Mouse (Mus musculus): ENCODE results near the gene Pls1. TPM values are rescaled to one million over a fixed set of nuclear protein-coding genes. Genes with fewer than 3 reads are reported as not detected.

The Pls1 gene
- total RNA-seq, 2 experiments from 2014 or later, result 9.2 to 12.3 TPM

- Histone ChIP-seq H3K27ac (no peak overlapping the region), H3K4me3 (no peak overlapping the region)
- no peak for DNase-seq (ENCODE audit: low spot score in 2 of 2)
- TF ChIP-seq CTCF (conservative IDR thresholded peaks at IDR 0.05), result no peak
Measured at GRCm38 (mm10) chr9:95744845-95745613, 100.1 kb downstream of the Pls1 start.

- Histone ChIP-seq H3K27ac (no peak overlapping the region), H3K4me3 (no peak overlapping the region)
- DNase-seq (ENCODE audit: low spot score in 2 of 2), result no peak
- peak; percentile 67 for TF ChIP-seq CTCF (conservative IDR thresholded peaks at IDR 0.05)
Measured at GRCm38 (mm10) chr9:95736238-95736637, 108.9 kb downstream of the Pls1 start.

DNA sequence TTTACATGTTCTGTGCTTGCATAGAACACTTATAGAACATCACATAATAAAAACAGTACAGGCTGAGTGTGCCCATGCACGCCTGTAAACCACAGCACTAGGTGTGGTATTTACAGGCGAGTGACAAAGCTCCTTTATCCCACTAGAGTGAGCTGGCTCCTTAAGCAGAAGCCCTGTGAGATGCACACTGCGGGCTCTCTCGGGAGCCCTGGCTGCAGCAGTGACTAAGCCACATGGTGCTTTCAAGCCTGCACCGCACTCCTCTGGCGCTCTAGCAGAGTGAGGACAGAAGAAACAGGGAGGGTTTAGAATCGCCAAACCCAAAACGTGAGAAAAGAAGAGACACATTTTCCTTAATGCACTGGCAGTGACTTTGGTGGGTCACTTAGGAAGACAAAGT, 132.5 kb downstream of the Pls1 start:
- TF ChIP-seq CTCF (conservative IDR thresholded peaks at IDR 0.05), result no peak
- no peak overlapping the region for H3K27ac ChIP-seq
- H3K4me3 ChIP-seq, result no peak overlapping the region
- DNase-seq (ENCODE audit: low spot score in 2 of 2), result no peak

GRCm38 (mm10) chr9:95708943-95709342, 136.2 kb downstream of the Pls1 start:
- TF ChIP-seq CTCF (conservative IDR thresholded peaks at IDR 0.05), result peak; percentile 57
- DNase-seq (ENCODE audit: low spot score in 2 of 2), result no peak
- no peak overlapping the region for H3K4me3 ChIP-seq
- no peak overlapping the region for H3K27ac ChIP-seq

- no peak for TF ChIP-seq CTCF (conservative IDR thresholded peaks at IDR 0.05)
- no peak for DNase-seq (ENCODE audit: low spot score in 2 of 2)
- no peak overlapping the region for H3K27ac ChIP-seq
- H3K4me3 ChIP-seq, result no peak overlapping the region
Measured at GRCm38 (mm10) chr9:95705371-95705770, 139.7 kb downstream of the Pls1 start.

- Histone ChIP-seq H3K27ac (peak overlapping the region; percentile 29; the same call in 1 of the 2 replicates), H3K4me3 (no peak overlapping the region)
- DNase-seq (ENCODE audit: low spot score in 2 of 2), result no peak
- TF ChIP-seq CTCF (conservative IDR thresholded peaks at IDR 0.05), result no peak
Measured at GRCm38 (mm10) chr9:95704078-95704477, 141.0 kb downstream of the Pls1 start.

Other genes with a start within 250 kb of the Pls1 start
- 1 to 10 TPM; 2.9 to 3.0 TPM for gene Pcolce2, start 207.7 kb downstream of the Pls1 start, total RNA-seq (2021)
- gene Trpc1, start 94.9 kb downstream of the Pls1 start, total RNA-seq (2021), result 10 to 100 TPM; 45.2 to 49.2 TPM
- 10 to 100 TPM; 11.8 to 13.4 TPM for gene Atr, start 12.3 kb upstream of the Pls1 start, total RNA-seq (2021)
- 10 to 100 TPM; 27.8 to 33.1 TPM for gene Xrn1, start 109.4 kb upstream of the Pls1 start, total RNA-seq (2021)